Mouse (Mus musculus) midbrain, embryonic 14.5 days (tissue): ENCODE data around the gene Fat3. TPM values are rescaled to one million over a fixed set of nuclear protein-coding genes. Genes with fewer than 3 reads are reported as not detected.

Source experiments
- ATAC-seq: fragments of 200-750 bp; cut with Nextera tagmentation; 2 replicates; pipeline ENCODE4 v1.8.0; 2017; ENCODE audit warnings: moderate number of reproducible peaks, moderate library complexity; ENCODE audit not compliant: low FRiP score, low TSS enrichment
- DNase-seq: peaks from one replicate; pipeline ENCODE4 v3.0.0-alpha.2; 2015
- H3K27ac ChIP-seq: fragments of 300-500 bp; sonication (generic); replicated peaks from 2 replicates; pipeline ENCODE4 v1.5.1; 2014; ENCODE audit warnings: mild to moderate bottlenecking, low read depth, low read length, moderate library complexity
- H3K27me3 ChIP-seq: fragments of 300-500 bp; sonication (generic); 2 replicates; pipeline ENCODE4 v1.6.1; 2014; ENCODE audit warnings: low read length, control low read depth, mixed read lengths; ENCODE audit not compliant: control insufficient read depth, insufficient read depth
- H3K36me3 ChIP-seq: fragments of 300-500 bp; sonication (generic); 2 replicates; pipeline ENCODE4 v1.6.1; 2014; ENCODE audit warnings: low read length, control low read depth; ENCODE audit not compliant: control insufficient read depth, insufficient read depth
- H3K4me1 ChIP-seq: fragments of 300-500 bp; sonication (generic); 2 replicates; pipeline ENCODE4 v1.6.1; 2014; ENCODE audit warnings: mild to moderate bottlenecking, antibody characterized with exemption, low read length, control low read depth; ENCODE audit not compliant: control insufficient read depth, insufficient read depth
- H3K4me2 ChIP-seq: fragments of 300-500 bp; sonication (generic); 2 replicates; pipeline ENCODE4 v1.6.1; 2014; ENCODE audit warnings: mild to moderate bottlenecking, low read length, moderate library complexity
- H3K4me3 ChIP-seq: fragments of 300-500 bp; sonication (generic); replicated peaks from 2 replicates; pipeline ENCODE4 v1.5.1; 2014; ENCODE audit warnings: low read depth, low read length
- H3K9ac ChIP-seq: fragments of 300-500 bp; sonication (generic); replicated peaks from 2 replicates; pipeline ENCODE4 v1.6.1; 2014; ENCODE audit warnings: mild to moderate bottlenecking, low read length, moderate library complexity
- H3K9me3 ChIP-seq: fragments of 300-500 bp; sonication (generic); 2 replicates; pipeline ENCODE4 v1.6.1; 2016; ENCODE audit warnings: low read length, control low read depth, mixed read lengths; ENCODE audit not compliant: control insufficient read depth
- WGBS: fragments of 180-500 bp; shearing (Covaris S2); extraction: QIAGEN DNeasy Blood & Tissue Kit; methylation state at CpG from one replicate; pipeline ENCODE4 v1.1.7; 2014; 5-methylcytosine and 5-hydroxymethylcytosine counted together
- polyA plus RNA-seq: library from polyadenylated mRNA; unstranded; fragments of >200 nt; fragmentation: Nextera tagmentation; extraction: Ambion mirVana; gene quantifications from 2 replicates; pipeline ENCODE4 v1.2.1, GENCODE M21; 2014

The Fat3 gene
- polyA plus RNA-seq, 1 experiment from 2014 or later = 27.6 TPM

GRCm38 (mm10) chr9:16063447-16063846 is 437.6 kb downstream of the Fat3 start:
- no peak overlapping the region for H3K4me2 ChIP-seq
- no peaks in the 10 kb centered on the region for H3K36me3 ChIP-seq
- no peak for ATAC-seq
- no peak overlapping the region for H3K27ac ChIP-seq
- no peak for DNase-seq
- H3K9me3 ChIP-seq = no peaks in the 10 kb centered on the region
- no peak overlapping the region for H3K9ac ChIP-seq
- no peaks in the 10 kb centered on the region for H3K27me3 ChIP-seq
- H3K4me3 ChIP-seq = no peak overlapping the region
- H3K4me1 ChIP-seq = no peaks in the 10 kb centered on the region
- WGBS = 65% methylated on average over 4 of the region's 4 CpGs

GRCm38 (mm10) chr9:16062472-16062871 is 438.6 kb downstream of the Fat3 start:
- no peaks in the 10 kb centered on the region for H3K9me3 ChIP-seq

DNA sequence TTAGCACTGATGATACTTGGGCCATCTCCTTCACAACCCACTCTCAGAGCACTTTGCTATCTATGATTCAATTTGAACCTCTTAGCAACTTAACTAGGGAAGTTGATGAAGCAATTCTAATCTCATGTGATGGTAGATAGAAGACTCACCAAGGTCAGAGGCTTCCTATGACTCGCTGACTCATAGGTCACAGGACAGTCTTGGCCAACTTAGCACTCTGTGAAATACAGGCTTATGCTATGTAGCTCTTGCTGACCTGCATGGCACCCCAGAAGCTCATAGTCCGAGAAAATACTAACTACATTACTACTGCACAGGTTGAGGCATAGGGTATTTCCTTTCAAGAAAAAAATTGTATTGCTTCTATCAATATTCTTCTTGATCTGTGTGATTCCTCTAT is 454.4 kb downstream of the Fat3 start:
- ATAC-seq = no peak
- WGBS = 94% methylated on average over 2 of the region's 2 CpGs
- no peak overlapping the region for H3K4me2 ChIP-seq
- 0 out of 2 replicates have a peak, but pooled peaks cover 4% of the 10 kb centered on the region for H3K4me1 ChIP-seq
- H3K36me3 ChIP-seq = no peaks in the 10 kb centered on the region
- H3K9ac ChIP-seq = no peak overlapping the region
- H3K4me3 ChIP-seq = no peak overlapping the region
- no peak for DNase-seq
- H3K27me3 ChIP-seq = no peaks in the 10 kb centered on the region
- no peak overlapping the region for H3K27ac ChIP-seq
- H3K9me3 ChIP-seq = no peaks in the 10 kb centered on the region

More at GRCm38 (mm10) chr9:16062472-16062871, 438.6 kb downstream of the Fat3 start:
- H3K4me2 ChIP-seq = no peak overlapping the region
- H3K4me3 ChIP-seq = no peak overlapping the region
- DNase-seq = no peak
- ATAC-seq = no peak
- H3K4me1 ChIP-seq = no peaks in the 10 kb centered on the region
- H3K27ac ChIP-seq = no peak overlapping the region
- no peaks in the 10 kb centered on the region for H3K36me3 ChIP-seq
- H3K27me3 ChIP-seq = no peaks in the 10 kb centered on the region
- no peak overlapping the region for H3K9ac ChIP-seq

DNA sequence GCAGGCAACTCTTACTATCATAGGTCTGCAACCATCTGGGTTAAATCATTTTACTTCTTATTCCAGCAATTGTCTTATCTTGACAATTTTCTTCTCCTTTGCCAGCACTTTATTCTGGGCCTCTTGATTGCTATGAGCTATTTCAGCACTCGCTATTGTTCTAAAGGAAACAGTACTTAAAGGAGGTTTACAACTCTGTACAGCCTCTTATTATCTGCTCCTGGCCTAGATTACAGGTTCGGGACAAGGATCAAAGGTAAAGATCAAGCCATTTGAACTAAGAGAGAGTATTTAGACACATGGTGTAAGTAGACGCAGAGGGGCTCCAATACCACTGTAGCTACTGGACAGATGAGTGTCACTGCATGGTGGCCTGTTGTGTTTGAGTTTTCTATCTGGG is 463.7 kb downstream of the Fat3 start:
- Histone ChIP-seq H3K9me3 (no peaks in the 10 kb centered on the region), H3K27me3 (no peaks in the 10 kb centered on the region), H3K36me3 (no peaks in the 10 kb centered on the region), H3K9ac (no peak overlapping the region), H3K4me1 (no peaks in the 10 kb centered on the region), H3K27ac (no peak overlapping the region), H3K4me3 (no peak overlapping the region), H3K4me2 (no peak overlapping the region)
- DNase-seq = no peak
- WGBS = 82% methylated on average over 3 of the region's 3 CpGs
- ATAC-seq = no peak

DNA sequence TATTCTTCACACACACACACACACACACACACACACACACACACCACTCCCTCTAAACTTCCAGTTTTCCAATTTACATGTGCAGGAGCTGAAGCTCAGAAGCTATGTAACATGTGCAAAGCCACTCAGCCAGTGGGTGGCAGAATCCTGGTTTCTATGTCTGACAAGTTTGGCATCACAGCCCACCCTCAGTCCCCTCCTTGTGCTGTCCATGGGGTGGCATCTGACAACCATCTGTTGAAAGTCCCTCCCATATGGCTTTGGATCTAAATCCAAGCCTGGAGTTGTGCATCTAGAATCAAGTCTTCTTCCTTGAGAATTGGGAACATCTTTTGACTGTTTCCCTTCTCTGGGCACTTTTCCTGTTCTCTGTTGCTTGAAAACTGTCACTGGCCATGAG is 464.7 kb downstream of the Fat3 start:
- Histone ChIP-seq H3K4me1 (no peaks in the 10 kb centered on the region), H3K4me2 (no peak overlapping the region), H3K4me3 (no peak overlapping the region), H3K27me3 (no peaks in the 10 kb centered on the region), H3K36me3 (no peaks in the 10 kb centered on the region), H3K27ac (no peak overlapping the region), H3K9me3 (no peaks in the 10 kb centered on the region), H3K9ac (no peak overlapping the region)
- DNase-seq (no peak), ATAC-seq (no peak)

- H3K27ac ChIP-seq = no peak overlapping the region
- H3K4me3 ChIP-seq = no peak overlapping the region
- no peak overlapping the region for H3K4me2 ChIP-seq
- H3K4me1 ChIP-seq = no peaks in the 10 kb centered on the region
- no peaks in the 10 kb centered on the region for H3K36me3 ChIP-seq
- H3K9ac ChIP-seq = no peak overlapping the region
- no peaks in the 10 kb centered on the region for H3K9me3 ChIP-seq
- H3K27me3 ChIP-seq = no peaks in the 10 kb centered on the region
- DNase-seq = no peak
- ATAC-seq = no peak
- WGBS = 49% methylated on average over 11 of the region's 11 CpGs
These were observed 471.3 kb downstream of the Fat3 start for GRCm38 (mm10) chr9:16029715-16030285.

GRCm38 (mm10) chr9:16029066-16029465 is 472.0 kb downstream of the Fat3 start:
- no peak for ATAC-seq
- H3K27ac ChIP-seq = no peak overlapping the region
- H3K9ac ChIP-seq = no peak overlapping the region
- no peaks in the 10 kb centered on the region for H3K27me3 ChIP-seq
- DNase-seq = no peak
- H3K36me3 ChIP-seq = no peaks in the 10 kb centered on the region
- no peak overlapping the region for H3K4me2 ChIP-seq
- 77% methylated on average over 4 of the region's 4 CpGs for WGBS
- H3K4me1 ChIP-seq = no peaks in the 10 kb centered on the region
- H3K4me3 ChIP-seq = no peak overlapping the region
- H3K9me3 ChIP-seq = no peaks in the 10 kb centered on the region

DNA sequence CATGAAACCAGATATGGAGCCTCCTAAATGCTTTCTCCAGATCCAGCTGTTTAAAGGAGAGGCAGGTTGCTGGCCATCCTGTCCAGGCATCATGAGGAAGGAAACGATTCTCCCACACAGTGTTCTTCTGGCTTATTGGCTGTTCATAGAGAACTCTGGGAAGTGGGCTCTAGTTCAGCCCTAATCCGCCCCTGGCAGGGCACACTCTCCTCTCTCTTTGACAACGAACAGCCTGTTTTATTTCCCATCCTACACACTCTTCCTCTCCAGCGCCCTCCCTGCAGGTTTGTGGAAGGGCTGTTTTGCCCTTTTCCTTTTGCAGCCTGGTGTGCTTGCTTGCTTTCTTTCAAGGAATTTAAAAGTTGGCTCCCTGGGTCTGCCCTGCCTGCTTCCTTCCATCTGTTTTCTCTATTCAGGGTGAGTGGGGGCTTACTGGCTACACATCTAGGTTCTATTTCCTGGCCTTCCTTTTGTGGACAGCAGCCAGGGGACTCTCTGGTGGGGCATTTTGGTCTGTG is 472.6 kb downstream of the Fat3 start:
- no peaks in the 10 kb centered on the region for H3K27me3 ChIP-seq
- H3K36me3 ChIP-seq = no peaks in the 10 kb centered on the region
- DNase-seq = peak; percentile 23
- WGBS = 40% methylated on average over 4 of the region's 4 CpGs
- no peak for ATAC-seq
- H3K4me2 ChIP-seq = no peak overlapping the region
- H3K9ac ChIP-seq = no peak overlapping the region
- no peak overlapping the region for H3K27ac ChIP-seq
- no peaks in the 10 kb centered on the region for H3K4me1 ChIP-seq
- H3K4me3 ChIP-seq = no peak overlapping the region
- H3K9me3 ChIP-seq = no peaks in the 10 kb centered on the region

DNA sequence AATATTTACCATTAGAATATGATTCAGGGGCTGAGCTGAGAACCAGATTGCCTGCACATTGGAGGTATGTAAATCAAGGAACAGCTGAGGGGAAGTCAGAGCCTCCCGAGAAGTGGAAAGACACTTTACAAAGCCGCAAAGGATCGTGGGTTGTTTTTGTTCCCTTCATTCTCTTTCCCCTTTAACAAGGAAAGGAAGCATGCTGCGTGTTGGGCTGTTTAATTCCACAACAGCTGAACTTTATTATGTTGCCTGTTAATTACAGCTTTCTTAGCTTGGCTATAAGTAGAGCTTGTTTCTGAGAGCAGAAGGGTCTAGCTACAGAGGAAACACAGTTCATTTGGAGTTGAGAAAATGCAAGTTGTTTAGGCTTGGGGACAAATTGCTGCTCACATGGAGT is 475.0 kb downstream of the Fat3 start:
- DNase-seq (no peak), ATAC-seq (no peak)
- H3K4me1 ChIP-seq = no peaks in the 10 kb centered on the region

More for the DNA sequence above, 475.0 kb downstream of the Fat3 start:
- Histone ChIP-seq H3K27ac (no peak overlapping the region), H3K9ac (no peak overlapping the region), H3K36me3 (no peaks in the 10 kb centered on the region), H3K9me3 (no peaks in the 10 kb centered on the region), H3K27me3 (no peaks in the 10 kb centered on the region), H3K4me2 (no peak overlapping the region), H3K4me3 (no peak overlapping the region)
- WGBS = 58% methylated on average over 4 of the region's 4 CpGs
